Mouse (Mus musculus): ENCODE measurements at regions not wholly inside any gene's neighbourhood (a gene's known extent, or its start where the extent isn't known, plus 50 kb on each side); places are given as distances from the start of the nearest gene placed in this dataset.

- TF ChIP-seq NANOG (IDR thresholded peaks at IDR 0.05; ENCODE audit: borderline replicate concordance, low read length): no peak
- no peaks in the 10 kb centered on the region for H3K4me1 ChIP-seq (replicated peaks; ENCODE audit: low read depth, low read length)
- H3K9me3 ChIP-seq (ENCODE audit: low read length): peaks cover 10% of the 10 kb centered on the region
- no peaks in the 10 kb centered on the region for H3K36me3 ChIP-seq (ENCODE audit: insufficient read depth, low read length)
- H3K27me3 ChIP-seq (ENCODE audit: insufficient read depth, low read length): no peaks in the 10 kb centered on the region
- H3K4me3 ChIP-seq (replicated peaks; ENCODE audit: low read length): no peak overlapping the region
Measured at GRCm38 (mm10) chr1:190384555-190384954, 214.0 kb upstream of the Prox1 start.

DNA sequence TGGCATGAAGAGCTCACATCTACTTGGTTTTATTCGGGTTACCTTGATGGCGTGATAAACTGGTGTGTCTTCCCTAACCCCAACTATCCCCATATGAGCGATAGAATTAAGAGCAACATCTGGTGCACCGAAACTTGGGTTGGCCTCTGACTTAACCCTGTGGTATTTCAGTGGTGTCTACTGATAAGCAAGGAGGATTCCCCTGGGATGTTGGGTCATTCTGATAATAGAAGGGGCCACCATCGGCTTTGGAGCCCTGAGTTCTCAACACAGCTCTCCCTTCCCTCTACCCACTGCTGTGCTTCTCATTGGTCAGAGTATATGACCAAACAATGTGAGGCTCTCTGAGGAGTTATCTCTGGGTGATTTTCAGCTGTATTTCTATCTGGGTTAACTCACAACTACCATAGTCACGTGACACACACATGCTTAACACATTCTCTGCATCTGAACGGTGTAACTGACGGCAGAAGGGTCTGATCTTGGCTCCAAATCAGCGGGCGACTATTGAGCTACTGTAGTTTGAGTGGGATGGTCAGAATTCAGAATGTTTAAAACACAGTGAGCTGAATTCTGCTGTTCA lies 212.8 kb upstream of the Prox1 start:
- peaks cover 13% of the 10 kb centered on the region for H3K9me3 ChIP-seq (ENCODE audit: low read length)
- no peak for TF ChIP-seq CTCF (conservative IDR thresholded peaks at IDR 0.05; ENCODE audit: low read length)
- no peak for TF ChIP-seq POU5F1 (IDR thresholded peaks at IDR 0.05; ENCODE audit: borderline replicate concordance, low read length)
- no peak for TF ChIP-seq NANOG (IDR thresholded peaks at IDR 0.05; ENCODE audit: borderline replicate concordance, low read length)
- no peak overlapping the region for H3K4me3 ChIP-seq (replicated peaks; ENCODE audit: low read length)
- H3K4me1 ChIP-seq (replicated peaks; ENCODE audit: low read depth, low read length): no peaks in the 10 kb centered on the region
- H3K27me3 ChIP-seq (ENCODE audit: insufficient read depth, low read length): no peaks in the 10 kb centered on the region
- H3K36me3 ChIP-seq (ENCODE audit: insufficient read depth, low read length): no peaks in the 10 kb centered on the region

DNA sequence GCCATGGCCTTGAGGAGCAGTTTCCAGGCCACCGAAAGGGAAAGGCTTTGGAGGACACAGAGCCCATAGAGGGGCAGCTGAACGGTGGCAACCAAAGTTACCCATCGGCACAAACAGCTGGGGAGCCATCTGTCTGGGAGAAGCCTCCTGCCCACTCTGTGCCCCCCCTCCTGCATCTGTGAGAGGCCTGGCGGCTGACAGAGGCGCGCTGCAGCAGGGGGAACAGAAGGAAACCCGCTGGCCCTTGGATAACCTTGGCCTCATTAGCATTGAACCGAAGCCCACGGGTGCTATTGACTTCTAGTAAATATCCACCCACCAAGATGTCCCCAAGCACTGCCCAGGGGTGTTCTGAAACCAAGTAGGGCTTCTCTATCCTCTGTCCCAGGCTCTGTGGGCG lies 209.6 kb upstream of the Prox1 start:
- Histone ChIP-seq H3K27me3 (ENCODE audit: insufficient read depth, low read length) (no peaks in the 10 kb centered on the region), H3K36me3 (ENCODE audit: insufficient read depth, low read length) (no peaks in the 10 kb centered on the region), H3K9me3 (ENCODE audit: low read length) (peaks cover 13% of the 10 kb centered on the region), H3K4me3 (replicated peaks; ENCODE audit: low read length) (no peak overlapping the region), H3K4me1 (replicated peaks; ENCODE audit: low read depth, low read length) (no peaks in the 10 kb centered on the region)
- TF ChIP-seq POU5F1 (IDR thresholded peaks at IDR 0.05; ENCODE audit: borderline replicate concordance, low read length) (no peak), CTCF (conservative IDR thresholded peaks at IDR 0.05; ENCODE audit: low read length) (no peak), NANOG (IDR thresholded peaks at IDR 0.05; ENCODE audit: borderline replicate concordance, low read length) (no peak)

DNA sequence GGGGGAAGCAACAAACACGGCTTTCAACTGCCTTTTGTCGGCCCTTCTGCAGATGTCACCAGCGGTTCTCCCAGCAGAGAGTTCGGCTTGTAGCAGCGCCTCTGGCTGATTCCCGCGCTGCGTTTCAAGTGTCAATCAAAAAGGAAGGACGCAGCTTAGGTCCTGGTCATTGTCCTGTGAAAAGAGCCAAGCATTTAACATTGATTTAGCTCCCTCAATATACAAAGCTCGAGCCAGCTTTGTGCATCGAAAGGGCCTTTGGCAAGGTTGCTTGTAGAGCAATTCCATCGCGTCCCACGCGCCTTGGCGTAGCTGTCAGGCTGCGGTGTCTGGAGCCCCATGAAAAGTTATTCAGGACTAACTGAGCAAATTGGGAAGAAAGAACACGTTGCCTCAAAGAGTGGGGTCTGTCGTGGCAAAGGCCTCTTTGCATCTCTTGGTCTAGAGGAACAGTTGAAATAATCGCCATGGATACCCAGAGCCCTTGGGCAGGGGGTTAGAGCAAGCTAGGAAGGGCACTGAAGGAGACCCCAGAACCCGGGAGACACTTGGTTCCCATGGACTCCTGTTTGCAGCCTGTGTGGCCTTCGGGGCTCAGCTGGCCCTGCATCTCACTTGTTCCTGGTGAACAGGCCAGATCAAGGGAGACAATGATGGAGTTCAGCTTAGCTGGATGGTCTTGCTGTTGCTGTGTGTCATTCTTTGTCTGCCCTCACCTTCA lies 204.8 kb upstream of the Prox1 start:
- Histone ChIP-seq H3K27me3 (ENCODE audit: insufficient read depth, low read length) (no peaks in the 10 kb centered on the region; the same call in none of the 2 replicates), H3K9me3 (ENCODE audit: low read length) (peaks cover 10% of the 10 kb centered on the region), H3K36me3 (ENCODE audit: insufficient read depth, low read length) (no peaks in the 10 kb centered on the region), H3K4me3 (replicated peaks; ENCODE audit: low read length) (no peak overlapping the region), H3K4me1 (replicated peaks; ENCODE audit: low read depth, low read length) (no peaks in the 10 kb centered on the region)
- TF ChIP-seq POU5F1 (IDR thresholded peaks at IDR 0.05; ENCODE audit: borderline replicate concordance, low read length): no peak
- no peak for TF ChIP-seq CTCF (conservative IDR thresholded peaks at IDR 0.05; ENCODE audit: low read length)
- no peak for TF ChIP-seq NANOG (IDR thresholded peaks at IDR 0.05; ENCODE audit: borderline replicate concordance, low read length)

- Histone ChIP-seq H3K9me3 (ENCODE audit: low read length) (no peaks in the 10 kb centered on the region; the same call in 1 of the 2 replicates), H3K4me1 (replicated peaks; ENCODE audit: low read depth, low read length) (no peaks in the 10 kb centered on the region), H3K27me3 (ENCODE audit: insufficient read depth, low read length) (peaks cover 3% of the 10 kb centered on the region), H3K4me3 (replicated peaks; ENCODE audit: low read length) (no peak overlapping the region), H3K36me3 (ENCODE audit: insufficient read depth, low read length) (no peaks in the 10 kb centered on the region)
- no peak for TF ChIP-seq CTCF (conservative IDR thresholded peaks at IDR 0.05; ENCODE audit: low read length)
- no peak for TF ChIP-seq POU5F1 (IDR thresholded peaks at IDR 0.05; ENCODE audit: borderline replicate concordance, low read length)
- no peak for TF ChIP-seq NANOG (IDR thresholded peaks at IDR 0.05; ENCODE audit: borderline replicate concordance, low read length)
Measured at GRCm38 (mm10) chr1:190374270-190374669, 203.8 kb upstream of the Prox1 start.

DNA sequence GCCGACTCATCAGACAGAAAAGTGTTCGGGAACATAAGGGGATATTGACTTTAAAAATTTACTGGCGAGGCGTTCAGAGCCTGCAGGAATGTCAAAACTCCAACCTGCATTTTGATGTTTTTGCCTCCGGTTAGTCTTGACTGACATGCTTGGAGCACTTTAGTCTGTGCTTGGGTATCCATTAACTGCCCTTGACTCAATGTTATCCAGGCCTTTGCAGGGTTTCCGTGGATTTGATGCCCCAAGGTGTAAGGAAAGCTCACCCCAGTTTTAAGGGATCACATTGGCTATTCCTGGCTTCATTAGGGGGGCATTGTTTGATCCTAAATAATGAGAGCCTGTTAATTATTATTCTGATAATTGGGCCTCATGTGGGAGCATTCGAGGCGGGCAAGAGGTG lies 196.1 kb upstream of the Prox1 start:
- TF ChIP-seq POU5F1 (IDR thresholded peaks at IDR 0.05; ENCODE audit: borderline replicate concordance, low read length) (no peak), CTCF (conservative IDR thresholded peaks at IDR 0.05; ENCODE audit: low read length) (no peak), NANOG (IDR thresholded peaks at IDR 0.05; ENCODE audit: borderline replicate concordance, low read length) (no peak)
- peaks cover 5% of the 10 kb centered on the region for H3K27me3 ChIP-seq (ENCODE audit: insufficient read depth, low read length)
- peaks cover 5% of the 10 kb centered on the region; the same call in 1 of the 2 replicates for H3K9me3 ChIP-seq (ENCODE audit: low read length)
- no peak overlapping the region for H3K4me3 ChIP-seq (replicated peaks; ENCODE audit: low read length)
- peaks cover 14% of the 10 kb centered on the region for H3K4me1 ChIP-seq (replicated peaks; ENCODE audit: low read depth, low read length)
- H3K36me3 ChIP-seq (ENCODE audit: insufficient read depth, low read length): no peaks in the 10 kb centered on the region

GRCm38 (mm10) chr1:190365126-190365525 lies 194.6 kb upstream of the Prox1 start:
- TF ChIP-seq CTCF (conservative IDR thresholded peaks at IDR 0.05; ENCODE audit: low read length): no peak
- no peak for TF ChIP-seq POU5F1 (IDR thresholded peaks at IDR 0.05; ENCODE audit: borderline replicate concordance, low read length)
- TF ChIP-seq NANOG (IDR thresholded peaks at IDR 0.05; ENCODE audit: borderline replicate concordance, low read length): no peak
- peaks cover 5% of the 10 kb centered on the region; the same call in 1 of the 2 replicates for H3K9me3 ChIP-seq (ENCODE audit: low read length)
- peaks cover 9% of the 10 kb centered on the region for H3K27me3 ChIP-seq (ENCODE audit: insufficient read depth, low read length)
- no peaks in the 10 kb centered on the region for H3K36me3 ChIP-seq (ENCODE audit: insufficient read depth, low read length)
- no peak overlapping the region for H3K4me3 ChIP-seq (replicated peaks; ENCODE audit: low read length)
- H3K4me1 ChIP-seq (replicated peaks; ENCODE audit: low read depth, low read length): peaks cover 14% of the 10 kb centered on the region

GRCm38 (mm10) chr1:190360661-190361060 lies 190.1 kb upstream of the Prox1 start:
- no peaks in the 10 kb centered on the region for H3K36me3 ChIP-seq (ENCODE audit: insufficient read depth, low read length)
- no peak for TF ChIP-seq POU5F1 (IDR thresholded peaks at IDR 0.05; ENCODE audit: borderline replicate concordance, low read length)
- no peak for TF ChIP-seq CTCF (conservative IDR thresholded peaks at IDR 0.05; ENCODE audit: low read length)
- TF ChIP-seq NANOG (IDR thresholded peaks at IDR 0.05; ENCODE audit: borderline replicate concordance, low read length): no peak
- no peak overlapping the region for H3K4me3 ChIP-seq (replicated peaks; ENCODE audit: low read length)
- H3K27me3 ChIP-seq (ENCODE audit: insufficient read depth, low read length): 0 out of 2 replicates have a peak, but pooled peaks cover 4% of the 10 kb centered on the region
- H3K4me1 ChIP-seq (replicated peaks; ENCODE audit: low read depth, low read length): peaks cover 14% of the 10 kb centered on the region
- H3K9me3 ChIP-seq (ENCODE audit: low read length): no peaks in the 10 kb centered on the region

All from E14TG2a.4 (cell line).